Mouse (Mus musculus): ENCODE data around the gene Nfic. TPM values are rescaled to one million over a fixed set of nuclear protein-coding genes. Genes with fewer than 3 reads are reported as not detected.

The Nfic gene
- total RNA-seq, 2 experiments from 2014 or later: 87.9 to 96.9 TPM

GRCm38 (mm10) chr10:81424246-81425051 lies 31.0 kb downstream of the Nfic start:
- peak in 1 of 2 experiments; percentile 19 for DNase-seq (ENCODE audit: low spot score in 2 of 2)
- intact Hi-C loops (cut with DNase I): no loop called here

- intact Hi-C loops (cut with DNase I): no loop called here
- peak; percentile 3 to 21 for DNase-seq (ENCODE audit: low spot score in 2 of 2)
Observed at GRCm38 (mm10) chr10:81423476-81424245, 31.8 kb downstream of the Nfic start.

- DNase-seq (ENCODE audit: low spot score in 2 of 2): peak in 1 of 2 experiments; percentile 3
- intact Hi-C loops (cut with DNase I): no loop called here
Observed at GRCm38 (mm10) chr10:81422661-81423217, 32.7 kb downstream of the Nfic start.

GRCm38 (mm10) chr10:81422191-81422590 lies 33.2 kb downstream of the Nfic start:
- DNase-seq (ENCODE audit: low spot score in 2 of 2): no peak
- intact Hi-C loops (cut with DNase I): no loop called here

- intact Hi-C loops (cut with DNase I): no loop called here
- DNase-seq (ENCODE audit: low spot score in 2 of 2): no peak
Observed at GRCm38 (mm10) chr10:81421797-81422100, 33.7 kb downstream of the Nfic start.

GRCm38 (mm10) chr10:81421041-81421796 lies 34.2 kb downstream of the Nfic start:
- DNase-seq (ENCODE audit: low spot score in 2 of 2): peak in 1 of 2 experiments; percentile 3
- intact Hi-C loops (cut with DNase I): no loop called here

- intact Hi-C loops (cut with DNase I): no loop called here
- peak in 1 of 2 experiments; percentile 3 for DNase-seq (ENCODE audit: low spot score in 2 of 2)
Observed at GRCm38 (mm10) chr10:81420191-81420767, 35.2 kb downstream of the Nfic start.

- peak in 1 of 2 experiments; percentile 2 for DNase-seq (ENCODE audit: low spot score in 2 of 2)
Observed at GRCm38 (mm10) chr10:81419111-81419928, 36.1 kb downstream of the Nfic start.

GRCm38 (mm10) chr10:81418216-81419070 lies 37.0 kb downstream of the Nfic start:
- intact Hi-C loops (cut with DNase I): no loop called here

More at GRCm38 (mm10) chr10:81419111-81419928, 36.1 kb downstream of the Nfic start:
- intact Hi-C loops (cut with DNase I): no loop called here

GRCm38 (mm10) chr10:81417227-81418215 lies 37.9 kb downstream of the Nfic start:
- intact Hi-C loops (cut with DNase I): loop anchor here (2.0 kb wide), 1 partner anchor 13 kb away; no protein-coding TSS in a partner anchor
- no peak for DNase-seq (ENCODE audit: low spot score in 2 of 2)

More at GRCm38 (mm10) chr10:81418216-81419070, 37.0 kb downstream of the Nfic start:
- no peak for DNase-seq (ENCODE audit: low spot score in 2 of 2)

GRCm38 (mm10) chr10:81416581-81417226 lies 38.7 kb downstream of the Nfic start:
- DNase-seq (ENCODE audit: low spot score in 2 of 2): peak; percentile 88 to 91
- intact Hi-C loops (cut with DNase I): loop anchor here (2.0 kb wide), 1 partner anchor 14 kb away; no protein-coding TSS in a partner anchor

- intact Hi-C loops (cut with DNase I): loop anchor here (2.0 kb wide), 1 partner anchor 15 kb away; no protein-coding TSS in a partner anchor
- no peak for DNase-seq (ENCODE audit: low spot score in 2 of 2)
Observed at GRCm38 (mm10) chr10:81415549-81416310, 39.7 kb downstream of the Nfic start.

GRCm38 (mm10) chr10:81415146-81415545 lies 40.3 kb downstream of the Nfic start:
- intact Hi-C loops (cut with DNase I): no loop called here
- DNase-seq (ENCODE audit: low spot score in 2 of 2): no peak

- intact Hi-C loops (cut with DNase I): no loop called here
- no peak for DNase-seq (ENCODE audit: low spot score in 2 of 2)
Observed at GRCm38 (mm10) chr10:81414682-81415081, 40.8 kb downstream of the Nfic start.
